Mouse (Mus musculus) kidney, adult 11 months (tissue): Measurements from ENCODE around the gene Noto.
"Not testable (repeated sequence)": the region's sequence is repeated elsewhere in the genome, so short reads cannot be mapped to it uniquely, and the experiment has no call there.

Experiments used
- DNase-seq: peaks from one replicate; pipeline ENCODE4 v3.0.0; 2022

Noto gene

DNA sequence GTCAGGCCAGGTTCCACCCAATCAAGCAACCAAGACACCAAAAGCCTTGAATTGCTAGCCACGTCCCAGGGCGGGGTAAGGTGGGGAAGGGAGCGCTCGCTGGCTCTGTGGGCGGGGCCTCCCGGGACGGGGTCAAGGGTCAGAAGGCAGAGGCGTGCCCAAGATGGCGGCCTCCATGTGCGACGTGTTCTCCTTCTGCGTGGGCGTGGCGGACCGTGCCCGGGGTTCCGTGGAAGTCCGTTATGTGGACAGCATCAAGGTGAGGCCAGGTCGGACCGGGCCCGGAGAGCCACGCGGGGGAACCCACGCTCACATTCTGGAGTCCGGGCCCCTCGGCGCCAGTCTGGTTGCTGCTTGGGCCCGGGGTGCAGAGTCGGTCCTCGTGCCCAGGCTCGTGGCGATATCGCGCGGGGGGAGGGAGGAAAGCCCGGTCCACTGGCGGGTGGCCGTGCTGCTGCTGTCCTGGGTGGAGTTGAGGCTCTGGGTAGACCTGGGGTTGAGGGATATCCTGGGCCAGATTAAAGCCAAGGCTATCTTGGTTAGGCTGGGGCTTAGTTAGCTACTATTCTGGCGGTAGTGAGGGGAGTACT, 8.3 kb downstream of the Noto start, which contains the start of gene Smyd5:
TSS of gene Smyd5 (plus strand) at position 148 of the 590 bp plus-strand sequence.
- DNase-seq = peak; percentile 83

DNA sequence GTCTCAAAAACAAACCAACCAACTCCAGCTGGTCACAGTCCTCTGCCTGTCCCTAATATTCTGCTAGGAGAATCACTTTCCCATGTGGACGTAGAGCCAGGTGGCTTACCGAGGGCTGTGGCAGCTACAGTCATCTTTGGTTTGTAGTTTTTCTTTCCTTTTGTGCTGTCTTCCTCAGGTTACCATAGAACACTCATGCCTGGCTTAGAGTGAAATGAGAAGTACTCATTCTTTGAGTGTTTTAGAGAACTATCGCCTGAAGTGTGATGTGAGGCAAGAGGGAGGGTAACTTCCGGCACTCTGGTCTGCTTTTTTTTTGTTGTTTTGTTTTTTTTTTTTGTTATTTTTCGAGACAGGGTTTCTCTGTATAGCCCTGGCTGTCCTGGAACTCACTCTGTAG, 10.2 kb downstream of the Noto start:
- DNase-seq = no peak

DNA sequence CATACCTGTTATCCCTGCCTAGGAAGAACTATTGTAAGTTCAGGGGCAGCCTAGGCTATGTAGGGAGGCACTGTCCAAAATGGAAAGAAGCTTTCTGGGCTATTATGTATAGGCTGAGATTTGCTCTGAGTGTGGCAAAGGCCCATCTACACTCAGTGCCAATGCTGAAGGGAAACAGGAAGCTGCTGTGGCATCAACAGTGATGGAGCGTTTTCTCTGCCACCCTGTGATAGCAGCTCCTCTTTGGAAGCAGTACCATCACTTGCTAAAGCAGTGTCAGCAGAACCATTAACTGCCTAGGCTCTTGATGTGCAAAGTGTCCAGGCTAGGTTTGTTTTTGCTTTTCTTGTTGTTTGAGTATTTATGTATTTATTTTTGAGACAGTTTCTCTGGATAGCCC, 12.5 kb downstream of the Noto start:
- DNase-seq = no peak

DNA sequence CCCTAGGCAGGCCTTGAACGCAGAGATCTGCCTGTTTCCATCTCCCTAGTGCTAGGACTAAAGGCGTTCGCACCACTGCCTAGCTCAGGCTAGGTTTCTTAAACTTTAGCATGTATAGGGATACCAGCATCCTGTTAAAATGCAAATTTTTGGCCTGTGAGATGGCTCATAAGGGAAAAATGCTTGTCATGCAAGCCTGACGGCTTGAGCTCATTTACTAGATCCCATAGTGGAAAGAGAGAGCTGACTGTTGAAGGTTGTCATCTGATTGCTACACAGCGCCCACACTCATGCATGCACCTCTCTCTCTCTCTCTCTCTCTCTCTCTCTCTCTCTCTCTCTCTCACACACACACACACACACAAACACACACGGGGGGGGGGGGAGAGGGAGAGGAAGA, 12.9 kb downstream of the Noto start:
- no peak for DNase-seq

DNA sequence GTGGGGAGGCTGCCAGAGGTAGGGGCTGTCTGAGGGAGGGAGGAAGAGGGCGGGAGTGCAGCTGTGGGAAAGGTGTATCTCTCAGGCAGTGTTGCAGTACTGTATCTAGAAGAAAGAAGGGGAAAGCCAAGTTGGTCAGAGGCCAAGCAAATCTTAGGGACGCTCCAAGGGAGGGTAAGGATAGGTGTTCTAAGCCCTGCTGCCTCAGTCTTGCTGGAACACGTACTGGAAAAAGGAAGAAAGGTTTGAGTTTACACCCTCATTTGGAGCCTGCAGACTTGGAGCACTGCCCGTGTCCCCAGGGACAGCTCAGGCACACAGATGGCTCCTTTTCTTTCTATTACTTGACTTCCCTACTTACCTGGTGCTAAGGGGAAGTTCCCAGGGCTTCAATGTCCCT, 17.5 kb downstream of the Noto start:
- no peak for DNase-seq

DNA sequence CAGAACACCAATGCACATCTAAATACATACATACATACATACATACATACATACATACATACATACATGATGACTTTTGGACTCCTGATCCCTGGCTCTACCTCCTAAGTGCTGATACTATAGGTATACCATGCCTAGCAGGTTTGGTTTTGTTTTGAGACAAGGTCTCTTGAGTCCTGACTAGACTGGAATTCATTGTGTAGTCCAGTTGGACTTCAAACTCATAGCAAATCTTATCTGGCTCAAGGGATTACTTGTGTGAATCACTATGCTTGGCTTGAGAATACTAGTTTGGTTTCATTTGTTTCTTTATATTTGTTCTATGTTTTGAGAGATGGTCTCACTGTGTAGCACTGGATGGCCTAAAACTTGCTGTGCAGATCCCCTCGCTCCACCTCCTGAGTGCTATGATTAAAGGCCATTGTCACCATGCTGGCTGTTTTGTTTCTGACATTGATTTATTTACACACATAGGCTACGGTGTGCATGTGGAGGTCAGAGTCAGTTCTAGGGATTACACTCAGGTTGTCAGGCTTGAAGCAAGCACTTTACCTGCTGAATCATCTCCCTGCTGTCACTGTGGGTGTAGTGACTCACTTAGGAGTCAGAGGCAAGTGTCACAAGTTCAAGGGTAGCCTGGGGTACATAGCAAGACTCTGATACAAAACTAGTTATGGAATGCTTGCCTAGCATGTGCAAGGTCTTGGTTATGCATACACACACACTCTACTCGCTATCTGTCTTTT, 20.0 kb downstream of the Noto start:
- no peak for DNase-seq

DNA sequence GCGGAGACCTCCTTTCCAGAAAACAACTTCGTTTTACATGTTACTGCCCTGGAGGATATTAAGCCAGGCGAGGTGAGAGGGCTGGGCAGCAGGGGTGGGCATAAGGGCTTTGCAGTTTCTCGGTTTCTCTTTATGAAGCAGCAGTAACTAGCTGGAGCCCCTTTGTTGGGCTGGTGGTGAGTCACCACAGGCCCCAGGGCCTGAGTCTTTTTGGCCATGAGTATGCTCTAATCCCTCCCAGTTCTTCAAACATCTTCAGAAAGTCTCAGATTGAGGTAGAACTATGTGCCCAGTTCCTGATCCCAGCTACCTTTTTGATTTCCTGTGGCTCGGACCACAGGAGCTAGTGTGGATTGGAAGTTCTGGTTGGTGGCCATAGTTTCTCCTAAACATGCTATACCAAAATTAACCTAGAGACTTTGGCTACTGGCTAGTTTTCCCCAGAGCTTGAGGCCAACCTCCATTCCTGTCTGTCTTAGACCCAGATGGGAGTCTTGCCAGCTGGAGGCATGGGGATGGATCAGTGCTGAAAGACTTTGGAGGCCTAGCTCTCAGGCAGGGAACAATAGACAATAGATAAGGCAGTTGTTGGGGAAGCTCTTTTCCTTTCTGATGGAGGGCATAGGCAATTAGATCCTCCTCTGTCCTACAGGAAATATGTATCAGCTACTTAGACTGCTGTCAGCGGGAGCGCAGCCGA, 20.7 kb downstream of the Noto start:
- no peak for DNase-seq

DNA sequence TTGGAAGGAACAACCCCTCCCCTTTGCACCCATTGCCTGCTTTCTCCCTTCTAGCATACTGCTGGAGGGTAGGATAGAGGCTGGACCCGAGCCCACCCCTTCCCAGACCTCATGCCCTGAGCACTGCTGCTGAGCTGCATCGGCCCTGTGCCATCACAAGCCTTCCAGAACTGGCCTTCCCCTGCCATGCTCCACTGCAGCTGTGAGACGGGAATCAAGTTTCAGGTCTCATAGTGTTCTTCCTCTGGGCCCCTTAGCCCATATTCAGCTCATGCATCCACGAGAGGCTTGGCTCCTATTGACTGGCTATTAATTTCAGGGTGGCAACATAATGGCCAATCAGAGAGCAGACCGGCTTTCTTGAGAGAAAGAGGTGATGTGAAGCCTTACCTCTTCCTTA, 21.6 kb downstream of the Noto start:
- no peak for DNase-seq

DNA sequence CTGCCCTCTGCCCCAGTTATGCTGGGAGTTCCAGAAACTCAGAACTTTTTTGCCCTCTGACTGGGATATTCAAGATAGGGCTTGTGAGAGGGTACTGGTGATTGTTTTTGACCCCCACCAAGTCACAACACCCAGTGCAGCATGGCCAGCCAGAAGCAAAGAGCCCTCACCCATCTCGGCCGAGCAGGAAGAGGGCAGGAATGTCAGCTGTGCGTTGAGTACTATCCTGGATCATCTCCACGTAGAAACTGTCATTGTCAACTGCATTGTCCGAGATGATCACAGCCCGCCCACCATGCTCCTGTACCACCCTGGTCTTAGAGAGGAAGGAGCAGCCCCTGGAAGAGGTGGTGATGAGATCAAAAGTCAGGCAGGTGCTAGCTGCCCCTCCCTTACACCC, 23.7 kb downstream of the Noto start:
- no peak for DNase-seq

DNA sequence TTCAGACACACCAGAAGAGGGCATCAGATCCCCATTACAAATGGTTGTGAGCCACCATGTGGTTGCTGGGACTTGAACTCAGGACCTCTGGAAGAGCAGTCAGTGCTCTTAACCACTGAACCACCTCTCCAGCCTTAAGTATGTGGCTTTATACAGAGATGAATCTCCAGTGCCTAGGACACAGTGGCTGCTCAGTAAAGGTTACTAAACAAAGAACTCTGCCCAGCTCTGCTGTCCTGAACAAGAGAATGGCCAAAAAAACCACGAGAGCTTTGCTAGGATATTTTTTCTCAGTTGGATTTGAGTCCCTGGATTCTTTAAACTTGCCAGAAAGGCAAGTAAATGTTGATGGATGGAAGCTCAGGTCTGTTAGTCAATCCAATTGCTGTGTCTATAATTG, 26.5 kb downstream of the Noto start:
- not testable (repeated sequence) for DNase-seq

DNA sequence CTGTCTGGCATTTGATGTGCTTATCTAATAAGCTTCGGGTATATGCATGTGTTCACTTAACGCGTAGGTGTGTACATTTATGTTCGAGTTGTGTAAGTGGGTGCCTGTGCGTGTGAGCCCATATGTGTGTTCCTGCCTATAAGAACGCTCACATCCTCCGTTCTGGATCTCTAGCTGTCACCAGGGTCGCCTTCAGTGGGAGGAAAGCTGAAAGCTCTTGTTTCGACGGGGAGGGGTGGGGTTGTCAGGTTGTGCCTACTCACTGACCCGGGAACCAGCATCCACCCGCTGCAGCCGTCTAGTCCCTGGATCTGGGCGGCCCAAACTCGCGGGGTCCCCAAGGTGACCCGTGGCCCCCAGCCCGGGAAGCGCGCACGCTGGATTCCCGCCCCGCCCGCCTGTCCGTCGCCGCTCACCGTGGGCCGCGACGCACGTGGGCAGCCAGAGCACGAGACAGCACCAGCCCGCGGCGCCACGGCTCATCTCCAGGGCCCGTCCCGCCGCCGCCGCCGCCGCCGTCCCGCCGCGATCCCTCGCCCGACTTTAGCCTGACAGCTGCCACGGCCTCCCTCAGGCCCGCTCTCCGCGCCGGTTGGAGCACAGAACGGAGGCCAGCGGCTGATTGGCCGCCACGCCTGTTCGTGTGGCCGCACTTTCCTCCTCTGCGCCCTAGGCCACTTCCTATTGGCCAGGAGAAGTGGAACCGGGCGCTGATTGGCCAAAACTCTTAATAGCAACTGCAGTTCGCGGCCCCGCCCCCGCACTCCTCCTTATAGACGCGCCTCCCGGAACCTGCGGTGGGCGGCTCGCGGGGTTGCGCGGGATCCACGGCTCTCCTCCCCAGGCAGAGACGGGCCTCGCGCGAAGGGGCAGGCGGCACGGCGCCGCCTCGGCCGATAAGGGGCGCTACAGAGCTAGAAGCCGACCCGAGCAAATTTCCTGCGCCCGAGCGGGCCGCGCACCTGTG, 27.3 kb downstream of the Noto start, which contains the start of gene Cct7:
TSS of gene Cct7 (plus strand) at position 818 of the 967 bp plus-strand sequence.
- DNase-seq = peak; percentile 99

DNA sequence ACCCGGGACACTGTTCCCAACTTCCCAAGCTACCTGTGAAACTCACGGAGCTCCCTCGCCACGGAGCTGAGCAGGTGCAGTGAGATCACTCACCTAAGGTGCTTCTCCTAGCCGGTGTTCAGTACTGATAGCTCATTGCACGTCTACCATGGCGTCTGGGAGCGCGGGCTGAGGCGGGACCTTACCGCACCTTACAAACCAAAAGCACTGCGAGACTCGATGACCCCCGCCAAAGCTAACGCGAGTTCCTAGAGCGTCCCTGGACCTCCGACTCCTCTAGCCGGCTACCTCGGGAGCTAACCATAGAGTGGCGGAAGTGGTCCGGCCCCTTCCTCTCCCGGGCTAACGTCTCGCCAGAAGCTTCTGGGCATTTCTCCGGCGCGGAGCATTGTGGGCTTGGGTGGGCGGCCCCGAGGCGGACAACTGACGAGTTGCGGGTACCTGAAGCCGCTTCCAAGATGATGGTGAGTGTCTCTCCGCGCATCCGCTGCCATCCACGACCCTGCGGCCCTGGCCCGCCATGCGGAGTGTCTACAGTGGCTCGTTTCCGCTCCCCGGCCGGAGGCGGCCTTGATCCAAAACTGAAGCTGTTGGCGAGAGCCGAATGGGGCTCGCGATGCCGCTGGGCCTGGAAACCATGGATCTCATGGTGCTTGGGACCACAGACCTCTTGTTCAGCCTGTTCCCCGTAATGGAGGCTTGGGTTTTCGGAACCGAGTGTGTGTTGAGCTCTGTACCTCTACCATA, 28.2 kb downstream of the Noto start, which contains the start of gene Pradc1:
TSS of gene Pradc1 (minus strand) at position 307 of the 747 bp plus-strand sequence.
- peak; percentile 99 for DNase-seq

DNA sequence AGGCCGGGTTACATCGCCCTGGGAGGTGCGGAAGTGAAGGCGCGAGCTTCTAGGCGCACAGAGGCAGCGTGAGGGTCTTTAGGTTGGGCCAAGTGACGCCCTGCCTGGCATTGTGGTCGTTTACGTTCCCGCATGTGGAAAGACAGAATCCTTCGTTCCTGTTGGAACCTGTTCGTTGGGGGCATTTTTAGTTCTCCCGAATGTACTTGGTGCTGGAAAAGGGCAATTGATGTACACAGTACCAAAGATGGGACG, 28.7 kb downstream of the Noto start:
- DNase-seq = no peak

DNA sequence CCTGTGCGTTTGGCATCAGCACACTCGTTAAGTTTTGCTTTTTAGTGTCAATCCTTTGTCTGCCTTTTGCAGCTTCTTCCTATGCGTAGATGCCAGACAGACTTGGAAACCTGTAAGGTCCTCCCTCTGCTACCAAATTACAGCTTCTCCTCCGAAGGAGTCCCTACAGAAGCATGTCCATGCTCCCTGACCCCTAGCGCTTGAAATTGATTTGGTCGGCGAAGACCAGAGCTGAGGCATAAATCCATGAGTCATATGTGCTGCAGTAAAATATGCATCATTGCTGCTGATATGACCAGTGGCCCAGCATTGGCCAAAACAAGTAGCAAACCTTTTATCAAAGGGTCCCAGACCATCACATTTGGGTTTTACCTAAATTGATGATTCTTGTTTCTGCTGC, 29.1 kb downstream of the Noto start:
- peak; percentile 12 for DNase-seq

DNA sequence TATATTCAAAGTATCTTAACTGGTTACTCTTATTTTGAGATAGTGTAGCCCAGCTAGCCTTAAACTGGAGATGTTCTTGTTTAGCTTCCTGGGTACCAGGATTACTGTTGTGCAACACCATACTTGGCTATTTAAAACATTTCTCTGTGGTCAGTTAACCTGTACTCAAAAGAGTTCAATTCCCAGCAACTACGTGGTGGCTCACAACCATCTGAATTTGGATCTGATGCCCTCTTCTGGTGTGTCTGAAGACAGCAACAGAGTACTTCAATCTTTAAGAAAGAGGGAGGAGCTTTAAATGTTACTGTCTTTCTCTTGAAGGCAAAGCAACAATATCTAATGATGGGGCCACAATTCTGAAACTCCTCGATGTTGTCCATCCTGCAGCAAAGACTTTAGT, 35.9 kb downstream of the Noto start:
- DNase-seq = no peak

DNA sequence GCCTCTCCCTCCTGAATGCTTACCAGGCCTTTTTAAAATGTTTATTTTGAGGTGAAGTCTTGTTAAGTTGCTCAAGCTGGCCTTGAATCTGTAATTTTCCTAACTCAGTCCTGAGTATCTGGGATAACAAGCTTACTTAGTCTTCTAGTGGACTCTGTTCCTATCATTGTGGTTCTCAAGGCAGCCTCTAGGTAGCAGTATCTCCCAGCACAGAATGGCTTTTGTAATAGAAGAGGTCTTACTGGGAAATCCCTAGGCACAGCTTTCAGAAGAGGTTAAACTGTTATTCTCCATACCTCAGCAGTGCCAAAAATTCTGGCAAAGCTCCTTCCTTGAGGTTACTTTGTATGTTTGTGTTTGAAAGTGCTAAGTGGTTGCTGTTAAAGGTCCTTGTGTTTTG, 41.7 kb downstream of the Noto start:
- no peak for DNase-seq

DNA sequence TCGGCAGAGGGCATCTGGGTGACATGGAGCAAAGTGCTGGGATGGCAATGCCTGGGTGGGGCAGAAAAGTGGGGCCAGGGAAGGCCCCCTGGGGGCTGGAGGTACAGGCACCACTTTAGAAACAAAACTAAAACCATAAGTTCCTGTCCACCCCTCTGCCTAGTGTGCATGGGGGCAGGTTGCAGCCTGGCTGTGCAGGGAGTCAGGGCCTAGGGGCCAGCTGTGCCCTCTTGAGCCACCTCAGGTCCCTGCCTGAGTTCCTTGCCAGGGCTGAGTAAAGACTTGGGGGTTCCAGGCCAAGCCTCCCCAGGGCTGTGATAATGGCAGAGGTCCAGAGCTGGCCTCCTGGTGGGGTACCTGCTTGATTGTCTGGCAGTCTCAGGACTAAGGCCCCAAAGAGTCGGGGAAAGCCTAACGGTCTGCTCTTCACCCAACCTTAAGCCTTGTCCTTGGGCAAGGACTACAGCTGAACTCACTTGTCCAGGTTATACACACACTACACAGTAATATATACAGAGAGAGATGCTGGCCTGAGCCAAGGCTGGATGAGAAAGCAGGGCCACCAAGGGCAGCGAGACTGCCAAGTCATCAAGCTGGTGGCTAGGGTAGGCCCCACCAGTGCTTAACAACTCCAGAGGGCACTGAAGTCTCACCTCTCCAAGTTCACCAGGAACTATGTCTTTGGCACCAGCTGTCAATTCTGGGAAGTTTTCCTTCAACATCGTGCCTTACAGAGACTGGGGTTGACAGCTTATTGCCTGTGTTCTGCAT, 46.2 kb downstream of the Noto start:
- DNase-seq = no peak

DNA sequence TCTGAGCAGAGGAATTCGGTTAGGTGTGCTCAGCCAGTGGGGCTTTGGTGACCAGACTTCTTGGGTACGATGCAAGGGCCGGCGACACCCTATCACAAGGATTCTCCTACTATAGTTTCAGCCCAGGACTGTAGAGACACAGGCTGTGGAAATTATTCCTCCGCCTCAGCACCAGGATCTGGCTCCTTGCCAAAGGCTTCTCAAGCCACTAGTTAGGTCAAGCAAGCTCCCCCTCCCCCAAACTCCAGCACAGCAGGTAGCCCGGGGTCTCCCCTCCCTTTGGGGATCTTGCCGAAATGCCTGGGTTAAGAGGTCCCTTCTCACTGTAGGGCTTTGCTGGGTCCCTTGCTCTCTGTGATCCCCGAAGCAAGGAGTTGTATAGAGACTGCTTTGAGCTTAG, 48.3 kb downstream of the Noto start:
- DNase-seq = no peak

DNA sequence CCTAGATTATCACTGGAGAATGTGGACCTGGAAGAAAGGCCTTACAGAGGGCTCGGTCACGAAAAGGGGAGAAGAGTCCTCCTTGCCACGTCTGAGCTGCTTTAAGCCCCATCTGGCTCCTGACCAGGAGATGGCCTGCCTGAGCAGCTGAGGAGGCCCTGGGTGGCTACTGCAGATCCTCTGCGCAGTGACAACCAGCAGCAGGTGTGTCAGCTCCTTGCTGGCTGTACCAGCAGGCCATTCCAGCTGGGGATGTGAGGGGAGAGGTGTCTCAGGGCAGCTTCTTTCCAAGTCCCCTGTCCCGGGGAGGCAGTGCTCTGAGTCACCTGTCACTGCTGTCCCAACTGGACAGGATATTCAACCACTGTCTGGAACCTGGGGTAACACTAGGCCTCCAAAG, 48.9 kb downstream of the Noto start:
- DNase-seq = no peak

DNA sequence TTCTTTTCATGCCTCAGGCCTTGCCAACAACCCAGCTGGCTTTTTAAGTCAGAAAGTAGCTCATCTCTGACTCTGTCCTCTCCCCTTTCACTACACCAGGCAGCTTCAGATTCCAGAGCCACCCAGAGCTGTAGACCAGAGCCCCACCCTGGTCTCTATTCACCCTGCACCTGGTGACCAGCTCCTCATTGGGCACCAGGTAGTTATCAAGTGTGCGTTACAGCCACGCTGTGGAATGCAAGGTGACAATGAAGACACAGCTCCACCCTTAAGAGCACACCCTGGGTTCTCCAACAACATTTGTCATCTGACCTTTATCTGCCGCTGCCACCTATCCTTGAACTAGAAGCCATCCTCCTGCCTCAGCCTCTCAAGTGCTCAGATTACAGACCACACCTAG, 51.9 kb downstream of the Noto start:
- DNase-seq = no peak

DNA sequence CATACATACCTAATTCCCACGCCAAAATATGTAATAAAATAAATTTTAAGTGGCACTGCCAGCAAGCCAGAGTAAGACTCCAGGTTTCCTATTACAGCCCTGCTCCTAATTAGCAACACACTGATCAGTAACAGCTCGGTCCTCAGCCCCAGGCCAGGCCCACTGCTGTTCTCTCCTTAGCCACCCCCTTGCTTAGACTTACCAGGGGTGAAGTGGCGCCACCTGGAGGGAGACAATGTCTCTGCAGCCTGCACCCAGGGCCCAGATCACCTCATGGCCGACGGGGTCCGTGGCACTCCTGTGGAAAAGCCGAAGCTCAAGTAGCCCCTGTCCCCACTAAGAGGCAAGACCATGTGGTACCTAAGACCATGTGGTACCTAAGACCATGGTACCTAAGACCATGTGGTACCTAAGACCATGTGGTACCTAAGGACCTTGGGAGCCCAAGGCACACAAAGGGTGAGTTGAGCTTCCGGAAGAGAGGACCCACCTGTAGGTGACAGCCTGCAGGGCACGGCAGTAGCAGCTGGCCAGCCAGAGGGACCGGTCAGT, 53.8 kb downstream of the Noto start:
- no peak for DNase-seq
